Mouse (Mus musculus): Measurements from ENCODE around the gene Cdkl5. TPM values are rescaled to one million over a fixed set of nuclear protein-coding genes. Genes with fewer than 3 reads are reported as not detected.
A peak's percentile ranks its signal among the peaks of the same experiment; 100 is the strongest.
"Not testable (repeated sequence)": the region's sequence is repeated elsewhere in the genome, so short reads cannot be mapped to it uniquely, and the experiment has no call there.

Cdkl5 gene
- total RNA-seq, 4 experiments from 2014 or later = 0.73 to 1.1 (median 0.96) TPM

GRCm38 (mm10) chrX:160906952-160907351 lies 87.6 kb downstream of the Cdkl5 start, which contains the start of gene Gja6:
Gene Gja6 (minus strand): TSS chrX:160907052.
- DNase-seq (ENCODE audit: low spot score in 2 of 2) = no peak

- DNase-seq (ENCODE audit: low spot score in 2 of 2) = no peak
Observed at GRCm38 (mm10) chrX:160906477-160906876, 88.0 kb downstream of the Cdkl5 start.

- no peak for DNase-seq (ENCODE audit: low spot score in 2 of 2)
Observed at GRCm38 (mm10) chrX:160905913-160906312, 88.6 kb downstream of the Cdkl5 start.

GRCm38 (mm10) chrX:160905041-160905678 lies 89.3 kb downstream of the Cdkl5 start:
- DNase-seq (ENCODE audit: low spot score in 2 of 2) = no peak

GRCm38 (mm10) chrX:160901118-160901517 lies 93.4 kb downstream of the Cdkl5 start:
- DNase-seq (ENCODE audit: low spot score in 2 of 2) = no peak

- no peak for DNase-seq (ENCODE audit: low spot score in 2 of 2)
Observed at GRCm38 (mm10) chrX:160892077-160892476, 102.4 kb downstream of the Cdkl5 start.

- DNase-seq (ENCODE audit: low spot score in 2 of 2) = no peak
Observed at GRCm38 (mm10) chrX:160886301-160886700, 108.2 kb downstream of the Cdkl5 start.

- no peak for DNase-seq (ENCODE audit: low spot score in 2 of 2)
Observed at GRCm38 (mm10) chrX:160866576-160866975, 127.9 kb downstream of the Cdkl5 start.

- no peak for DNase-seq (ENCODE audit: low spot score in 2 of 2)
Observed at GRCm38 (mm10) chrX:160865022-160865421, 129.5 kb downstream of the Cdkl5 start.

GRCm38 (mm10) chrX:160863689-160864383 lies 130.7 kb downstream of the Cdkl5 start:
- no peak for DNase-seq (ENCODE audit: low spot score in 2 of 2)

- DNase-seq (ENCODE audit: low spot score in 2 of 2) = no peak
Observed at GRCm38 (mm10) chrX:160808226-160808625, 186.3 kb downstream of the Cdkl5 start.

GRCm38 (mm10) chrX:160804409-160805150 lies 189.9 kb downstream of the Cdkl5 start:
- no peak for DNase-seq (ENCODE audit: low spot score in 2 of 2)

GRCm38 (mm10) chrX:160794920-160795319 lies 199.6 kb downstream of the Cdkl5 start:
- no peak for DNase-seq (ENCODE audit: low spot score in 2 of 2)

- no peak for DNase-seq (ENCODE audit: low spot score in 2 of 2)
Observed at GRCm38 (mm10) chrX:160782276-160782675, 212.2 kb downstream of the Cdkl5 start.

GRCm38 (mm10) chrX:160773033-160773432 lies 221.5 kb downstream of the Cdkl5 start:
- no peak for DNase-seq (ENCODE audit: low spot score in 2 of 2)

GRCm38 (mm10) chrX:160769622-160770021 lies 224.9 kb downstream of the Cdkl5 start:
- not testable (repeated sequence) for DNase-seq (ENCODE audit: low spot score in 2 of 2)

- DNase-seq (ENCODE audit: low spot score in 2 of 2) = no peak
Observed at GRCm38 (mm10) chrX:160767713-160768112, 226.8 kb downstream of the Cdkl5 start, which contains the start of gene Rs1. Gene Rs1 (plus strand): TSS chrX:160768013.

- no peak for DNase-seq (ENCODE audit: low spot score in 2 of 2)
Observed at GRCm38 (mm10) chrX:160766233-160766616, 228.3 kb downstream of the Cdkl5 start.

- peak; percentile 80 to 83 for DNase-seq (ENCODE audit: low spot score in 2 of 2)
Observed at GRCm38 (mm10) chrX:160765389-160766232, 228.9 kb downstream of the Cdkl5 start.

GRCm38 (mm10) chrX:160750808-160751207 lies 243.7 kb downstream of the Cdkl5 start:
- DNase-seq (ENCODE audit: low spot score in 2 of 2) = no peak

- DNase-seq (ENCODE audit: low spot score in 2 of 2) = no peak
Observed at GRCm38 (mm10) chrX:160748653-160749052, 245.9 kb downstream of the Cdkl5 start.
